In the genomic region with DNA sequence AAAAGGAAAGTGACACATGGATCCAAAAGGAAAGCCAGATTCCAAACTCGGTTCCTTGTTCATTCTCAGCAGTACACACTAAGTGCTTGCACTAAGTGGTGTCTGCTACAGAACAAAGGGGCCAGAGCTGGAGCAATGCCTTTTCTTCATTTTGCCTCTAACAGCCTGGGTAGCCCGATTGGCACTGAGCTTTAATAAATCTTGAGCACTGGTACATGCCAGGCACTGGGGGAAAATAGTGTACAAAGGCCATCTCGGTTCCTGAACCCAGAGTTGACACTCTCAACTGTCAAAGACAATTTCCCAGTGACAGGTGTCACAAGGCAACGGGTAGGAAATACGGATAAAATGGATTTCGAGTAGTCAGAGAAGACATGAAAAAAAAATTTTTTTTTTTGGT, we compare ENCODE assay signal across 8 mouse cellular contexts. TPM values are rescaled to one million over a fixed set of nuclear protein-coding genes. Genes with fewer than 3 reads are reported as not detected.
A peak's percentile ranks its signal among the peaks of the same experiment; 100 is the strongest.
DNase-seq lines count a peak whose midpoint lies in the region; ATAC-seq and TF ChIP-seq lines count a peak whose summit lies in the region.

No protein-coding gene starts in this region.

- no peaks in the 10 kb centered on the region for H3K9me3 ChIP-seq in heart, embryonic 12.5 days (replicated peaks)
- H3K9me3 ChIP-seq in kidney, postnatal 0 days (replicated peaks; ENCODE audit: low read length) = no peaks in the 10 kb centered on the region
- H3K9me3 ChIP-seq in midbrain, embryonic 16.5 days (replicated peaks; ENCODE audit: control insufficient read depth, low read length, poor library complexity, severe bottlenecking) = no peaks in the 10 kb centered on the region

- H3K36me3 ChIP-seq in heart, embryonic 12.5 days = peaks cover 18% of the 10 kb centered on the region
- H3K36me3 ChIP-seq in kidney, postnatal 0 days (ENCODE audit: insufficient read depth, low read length) = 0 out of 2 replicates have a peak, but pooled peaks cover 11% of the 10 kb centered on the region
- H3K36me3 ChIP-seq in midbrain, embryonic 16.5 days (ENCODE audit: control insufficient read depth, insufficient read depth, low read length) = peaks cover 4% of the 10 kb centered on the region; the same call in 1 of the 2 replicates

- intact Hi-C loops in left cerebral cortex, adult 2 months (cut with DNase I) = loop anchor here (1.0 kb wide), 1 partner anchor 69 kb away; no protein-coding TSS in a partner anchor
- intact Hi-C loops in left cerebral cortex, postnatal 36 days (cut with DNase I) = loop anchor here (5.0 kb wide), 1 partner anchor 69 kb away; no protein-coding TSS in a partner anchor
- intact Hi-C loops in gastrocnemius, postnatal 14 days (cut with DNase I; ENCODE audit: low total_unique reads) = no loop called here

- DNase-seq in left cerebral cortex, adult 2 months (ENCODE audit: extremely low spot score in 1 of 2, low spot score in 2 of 2) = no peak
- DNase-seq in left cerebral cortex, postnatal 36 days (ENCODE audit: low spot score in 2 of 2) = no peak
- peak; percentile 58 for DNase-seq in adrenal gland, postnatal 14 days
- no peak for DNase-seq in kidney, postnatal 0 days (ENCODE audit: low spot score)
- DNase-seq in layer of hippocampus, postnatal 36 days = no peak
- DNase-seq in gastrocnemius, postnatal 14 days = no peak

- H3K4me3 ChIP-seq in left cerebral cortex, adult 2 months = peak overlapping the region; percentile 87
- H3K4me3 ChIP-seq in heart, embryonic 12.5 days = peak overlapping the region; percentile 85
- H3K4me3 ChIP-seq in kidney, postnatal 0 days (replicated peaks; ENCODE audit: low read depth, low read length) = peak overlapping the region; percentile 95
- peak overlapping the region; percentile 90 for H3K4me3 ChIP-seq in midbrain, embryonic 16.5 days (ENCODE audit: low read depth, low read length)

- H3K4me1 ChIP-seq in heart, embryonic 12.5 days (replicated peaks) = peaks cover 6% of the 10 kb centered on the region; the same call in 1 of the 2 replicates
- H3K4me1 ChIP-seq in kidney, postnatal 0 days (replicated peaks; ENCODE audit: insufficient read depth, low read length) = no peaks in the 10 kb centered on the region
- H3K4me1 ChIP-seq in midbrain, embryonic 16.5 days (ENCODE audit: control insufficient read depth, insufficient read depth, low read length) = peaks cover 20% of the 10 kb centered on the region

- 50% methylated on average over 6 of the region's 6 CpGs for WGBS in heart, embryonic 12.5 days
- WGBS in kidney, postnatal 0 days = 46% methylated on average over 6 of the region's 6 CpGs
- 41% methylated on average over 6 of the region's 6 CpGs for WGBS in midbrain, embryonic 16.5 days

- ATAC-seq in heart, embryonic 12.5 days (ENCODE audit: insufficient number of reproducible peaks, low FRiP score) = no peak
- no peak for ATAC-seq in kidney, postnatal 0 days (replicated peaks; ENCODE audit: low FRiP score, low read depth)
- no peak for ATAC-seq in midbrain, embryonic 16.5 days

- H3K4me2 ChIP-seq in heart, embryonic 12.5 days = peak overlapping the region; percentile 73
- peak overlapping the region; percentile 55 for H3K4me2 ChIP-seq in kidney, postnatal 0 days (ENCODE audit: low read length)
- peak overlapping the region; percentile 69 for H3K4me2 ChIP-seq in midbrain, embryonic 16.5 days (ENCODE audit: low read length)

- TF ChIP-seq CTCF in left cerebral cortex, adult 2 months (IDR thresholded peaks at IDR 0.05) = no peak
- no peak for TF ChIP-seq CTCF in kidney, postnatal 0 days (IDR thresholded peaks at IDR 0.05; ENCODE audit: low read depth)

- H3K9ac ChIP-seq in heart, embryonic 12.5 days = no peak overlapping the region
- peak overlapping the region; percentile 38; the same call in 1 of the 2 replicates for H3K9ac ChIP-seq in kidney, postnatal 0 days (ENCODE audit: low read depth, low read length)
- peak overlapping the region; percentile 92 for H3K9ac ChIP-seq in midbrain, embryonic 16.5 days (ENCODE audit: low read depth, low read length)

- H3K27me3 ChIP-seq in heart, embryonic 12.5 days (replicated peaks) = no peaks in the 10 kb centered on the region
- no peaks in the 10 kb centered on the region for H3K27me3 ChIP-seq in kidney, postnatal 0 days (ENCODE audit: insufficient read depth, low read length)
- H3K27me3 ChIP-seq in midbrain, embryonic 16.5 days (ENCODE audit: control insufficient read depth, insufficient read depth, low read depth, low read length) = no peaks in the 10 kb centered on the region

- H3K27ac ChIP-seq in left cerebral cortex, adult 2 months = peak overlapping the region; percentile 98
- H3K27ac ChIP-seq in heart, embryonic 12.5 days (ENCODE audit: poor library complexity, severe bottlenecking) = peak overlapping the region; percentile 85
- peak overlapping the region; percentile 83 for H3K27ac ChIP-seq in kidney, postnatal 0 days
- peak overlapping the region; percentile 94 for H3K27ac ChIP-seq in midbrain, embryonic 16.5 days (ENCODE audit: low read length)

RNA-seq across cellular contexts. Expression of gene Mtch2, which starts 0.8 kb away (rescaled TPM):
- 100 to 1,000 TPM in 1 of 2 experiments, 10 to 100 TPM in 1; 99.8 to 115 TPM for total RNA-seq in left cerebral cortex, adult 2 months (2021)
- total RNA-seq in left cerebral cortex, postnatal 36 days (2021) = 100 to 1,000 TPM in 1 of 2 experiments, 10 to 100 TPM in 1; 97.5 to 124 TPM
- total RNA-seq in adrenal gland, postnatal 14 days (2021) = 416 and 423 TPM in 2 replicates
- polyA plus RNA-seq in heart, embryonic 12.5 days (2016; fragmentation: Nextera tagmentation; extraction: Ambion mirVana) = 201 and 211 TPM in 2 replicates
- 188 and 209 TPM in 2 replicates for polyA plus RNA-seq in kidney, postnatal 0 days (2015; fragmentation: Nextera tagmentation; extraction: Ambion mirVana)
- polyA plus RNA-seq in midbrain, embryonic 16.5 days (2015; fragmentation: Nextera tagmentation; extraction: Ambion mirVana) = 248 and 250 TPM in 2 replicates
- total RNA-seq in layer of hippocampus, postnatal 36 days (2021) = 100 to 1,000 TPM; 120 to 137 TPM
- 100 to 1,000 TPM; 144 to 162 TPM for total RNA-seq in gastrocnemius, postnatal 14 days (2021)

RNA-seq across cellular contexts. Expression of gene C1qtnf4, which starts 39.5 kb away (rescaled TPM):
- 100 to 1,000 TPM; 259 to 287 TPM for total RNA-seq in left cerebral cortex, adult 2 months (2021)
- 100 to 1,000 TPM; 279 to 315 TPM for total RNA-seq in left cerebral cortex, postnatal 36 days (2021)
- 2.3 and 2.8 TPM in 2 replicates for total RNA-seq in adrenal gland, postnatal 14 days (2021)
- 16.5 and 18.9 TPM in 2 replicates for polyA plus RNA-seq in heart, embryonic 12.5 days (2016; fragmentation: Nextera tagmentation; extraction: Ambion mirVana)
- polyA plus RNA-seq in kidney, postnatal 0 days (2015; fragmentation: Nextera tagmentation; extraction: Ambion mirVana) = 23.0 and 28.0 TPM in 2 replicates
- polyA plus RNA-seq in midbrain, embryonic 16.5 days (2015; fragmentation: Nextera tagmentation; extraction: Ambion mirVana) = 42.6 and 55.6 TPM in 2 replicates
- 100 to 1,000 TPM; 195 to 200 TPM for total RNA-seq in layer of hippocampus, postnatal 36 days (2021)
- total RNA-seq in gastrocnemius, postnatal 14 days (2021) = 1 to 10 TPM; 5.0 to 6.5 TPM

RNA-seq across cellular contexts. Expression of gene Kbtbd4, which starts 58.4 kb away (rescaled TPM):
- 10 to 100 TPM; 36.5 to 41.2 TPM for total RNA-seq in left cerebral cortex, adult 2 months (2021)
- 10 to 100 TPM; 39.6 to 39.8 TPM for total RNA-seq in left cerebral cortex, postnatal 36 days (2021)
- 26.5 and 29.4 TPM in 2 replicates for total RNA-seq in adrenal gland, postnatal 14 days (2021)
- polyA plus RNA-seq in heart, embryonic 12.5 days (2016; fragmentation: Nextera tagmentation; extraction: Ambion mirVana) = 27.0 and 27.3 TPM in 2 replicates
- 32.7 and 33.8 TPM in 2 replicates for polyA plus RNA-seq in kidney, postnatal 0 days (2015; fragmentation: Nextera tagmentation; extraction: Ambion mirVana)
- polyA plus RNA-seq in midbrain, embryonic 16.5 days (2015; fragmentation: Nextera tagmentation; extraction: Ambion mirVana) = 61.6 and 62.6 TPM in 2 replicates
- total RNA-seq in layer of hippocampus, postnatal 36 days (2021) = 10 to 100 TPM; 34.0 to 44.0 TPM
- 10 to 100 TPM; 12.9 to 14.5 TPM for total RNA-seq in gastrocnemius, postnatal 14 days (2021)

RNA-seq across cellular contexts. Expression of gene Ndufs3, which starts 58.5 kb away (rescaled TPM):
- total RNA-seq in left cerebral cortex, adult 2 months (2021) = 100 to 1,000 TPM; 217 to 242 TPM
- 100 to 1,000 TPM; 229 to 240 TPM for total RNA-seq in left cerebral cortex, postnatal 36 days (2021)
- 551 and 591 TPM in 2 replicates for total RNA-seq in adrenal gland, postnatal 14 days (2021)
- polyA plus RNA-seq in heart, embryonic 12.5 days (2016; fragmentation: Nextera tagmentation; extraction: Ambion mirVana) = 332 and 336 TPM in 2 replicates
- polyA plus RNA-seq in kidney, postnatal 0 days (2015; fragmentation: Nextera tagmentation; extraction: Ambion mirVana) = 322 and 331 TPM in 2 replicates
- polyA plus RNA-seq in midbrain, embryonic 16.5 days (2015; fragmentation: Nextera tagmentation; extraction: Ambion mirVana) = 206 and 208 TPM in 2 replicates
- 100 to 1,000 TPM; 228 to 253 TPM for total RNA-seq in layer of hippocampus, postnatal 36 days (2021)
- total RNA-seq in gastrocnemius, postnatal 14 days (2021) = 100 to 1,000 TPM; 444 to 537 TPM

Comparison
In these comparisons a context has a peak if more than half of its experiments do, and no peak if none do; other contexts are left out.
1. RNA of gene C1qtnf4, which starts 39.5 kb away (total RNA-seq): 279 to 315 TPM in left cerebral cortex, postnatal 36 days, 259 to 287 TPM in left cerebral cortex, adult 2 months and 195 to 200 TPM in layer of hippocampus, postnatal 36 days; 5.0 to 6.5 TPM in gastrocnemius, postnatal 14 days and 2.3 to 2.8 TPM in adrenal gland, postnatal 14 days; every median in the first group is over 10 times any median in the second.
2. Peak in every context shown above with its lines, with median percentiles within 50 percentile points of each other: H3K27ac ChIP-seq, H3K4me3 ChIP-seq and H3K4me2 ChIP-seq.